Mouse (Mus musculus) hindbrain, embryonic 15.5 days (tissue): ENCODE measurements around the gene Actrt3. TPM values are rescaled to one million over a fixed set of nuclear protein-coding genes. Genes with fewer than 3 reads are reported as not detected.

Experiments used
- ATAC-seq: fragments of 200-750 bp; cut with Nextera tagmentation; 2 replicates; pipeline ENCODE4 v1.8.0; 2017; ENCODE audit warnings: low read depth, moderate number of reproducible peaks, moderate TSS enrichment; ENCODE audit not compliant: low FRiP score
- H3K27ac ChIP-seq: fragments of 300-500 bp; sonication (generic); replicated peaks from 2 replicates; pipeline ENCODE4 v1.5.1; 2015; ENCODE audit warnings: mild to moderate bottlenecking, inconsistent platforms
- H3K27me3 ChIP-seq: fragments of 300-500 bp; sonication (generic); 2 replicates; pipeline ENCODE4 v1.6.1; 2015; ENCODE audit warnings: control low read depth, inconsistent platforms
- H3K36me3 ChIP-seq: fragments of 300-500 bp; sonication (generic); 2 replicates; pipeline ENCODE4 v1.6.1; 2015; ENCODE audit warnings: control low read depth, inconsistent platforms
- H3K4me1 ChIP-seq: fragments of 300-500 bp; sonication (generic); replicated peaks from 2 replicates; pipeline ENCODE4 v1.6.1; 2015; ENCODE audit warnings: control low read depth, inconsistent platforms
- H3K4me2 ChIP-seq: fragments of 300-500 bp; sonication (generic); 2 replicates; pipeline ENCODE4 v1.6.1; 2015; ENCODE audit warnings: moderate library complexity, mild to moderate bottlenecking, inconsistent platforms
- H3K4me3 ChIP-seq: fragments of 300-500 bp; sonication (generic); 2 replicates; pipeline ENCODE4 v1.5.1; 2015; ENCODE audit warnings: mild to moderate bottlenecking, inconsistent platforms
- H3K9ac ChIP-seq: fragments of 300-500 bp; sonication (generic); 2 replicates; pipeline ENCODE4 v1.6.1; 2015; ENCODE audit warnings: inconsistent platforms
- H3K9me3 ChIP-seq: fragments of 300-500 bp; sonication (generic); 2 replicates; pipeline ENCODE4 v1.6.1; 2016; ENCODE audit warnings: control low read depth, inconsistent platforms
- WGBS: fragments of 180-500 bp; shearing (Covaris S2); methylation state at CpG from one replicate; pipeline ENCODE4 v1.1.7; 2015; 5-methylcytosine and 5-hydroxymethylcytosine counted together
- polyA plus RNA-seq: library from polyadenylated mRNA; unstranded; fragments of >200 nt; fragmentation: Nextera tagmentation; extraction: Ambion mirVana; gene quantifications from 2 replicates; pipeline ENCODE4 v1.2.1, GENCODE M21; 2015

The Actrt3 gene
- polyA plus RNA-seq: 0.56 and 0.75 TPM in 2 replicates

- H3K36me3 ChIP-seq: peaks cover 5% of the 10 kb centered on the region; the same call in 1 of the 2 replicates
- peak within 1 kb of the TSS; percentile 51 for H3K9ac ChIP-seq
- ATAC-seq: no peak
- H3K9me3 ChIP-seq: no peaks in the 10 kb centered on the region
- peak within 1 kb of the TSS; percentile 71 for H3K4me2 ChIP-seq
- 1% methylated on average over 32 of the region's 32 CpGs for WGBS
- H3K27me3 ChIP-seq: no peaks in the 10 kb centered on the region
- H3K4me1 ChIP-seq: peaks cover 38% of the 10 kb centered on the region
- peak within 1 kb of the TSS; percentile 66 for H3K27ac ChIP-seq
- H3K4me3 ChIP-seq: peak within 1 kb of the TSS; percentile 84
Observed at GRCm38 (mm10) chr3:30599711-30600545, at the start of gene Actrt3. Gene Actrt3 (minus strand): TSS chr3:30599939.

- Histone ChIP-seq H3K9me3 (no peaks in the 10 kb centered on the region), H3K4me3 (no peak overlapping the region), H3K4me2 (no peak overlapping the region), H3K27me3 (peaks cover 23% of the 10 kb centered on the region), H3K9ac (no peak overlapping the region), H3K4me1 (peaks cover 20% of the 10 kb centered on the region), H3K36me3 (no peaks in the 10 kb centered on the region), H3K27ac (no peak overlapping the region)
- WGBS: 91% methylated on average over 2 of the region's 2 CpGs
- no peak for ATAC-seq
Observed at GRCm38 (mm10) chr3:30648466-30648865, 48.7 kb upstream of the Actrt3 start.

GRCm38 (mm10) chr3:30647440-30648090 is 47.8 kb upstream of the Actrt3 start, which contains the start of gene Lrrc34:
Gene Lrrc34 (minus strand): TSS chr3:30647869.
- Histone ChIP-seq H3K4me1 (peaks cover 20% of the 10 kb centered on the region), H3K27me3 (peaks cover 23% of the 10 kb centered on the region), H3K4me2 (peak within 1 kb of the TSS; percentile 63), H3K9me3 (no peaks in the 10 kb centered on the region), H3K27ac (no peak within 1 kb of the TSS), H3K9ac (peak within 1 kb of the TSS; percentile 46), H3K4me3 (peak within 1 kb of the TSS; percentile 36), H3K36me3 (no peaks in the 10 kb centered on the region)
- WGBS: 2% methylated on average over 25 of the region's 25 CpGs
- peak; percentile 84 for ATAC-seq

- WGBS: 52% methylated on average over 8 of the region's 8 CpGs
- H3K9me3 ChIP-seq: no peaks in the 10 kb centered on the region
- peaks cover 20% of the 10 kb centered on the region for H3K4me1 ChIP-seq
- H3K9ac ChIP-seq: no peak overlapping the region
- H3K27ac ChIP-seq: no peak overlapping the region
- no peaks in the 10 kb centered on the region for H3K36me3 ChIP-seq
- no peak overlapping the region for H3K4me3 ChIP-seq
- H3K4me2 ChIP-seq: no peak overlapping the region
- peaks cover 20% of the 10 kb centered on the region for H3K27me3 ChIP-seq
- no peak for ATAC-seq
Observed at GRCm38 (mm10) chr3:30646761-30647160, 47.0 kb upstream of the Actrt3 start.

- Histone ChIP-seq H3K4me1 (peaks cover 5% of the 10 kb centered on the region), H3K36me3 (no peaks in the 10 kb centered on the region), H3K4me2 (no peak within 1 kb of the TSS), H3K9me3 (no peaks in the 10 kb centered on the region), H3K9ac (no peak within 1 kb of the TSS), H3K27ac (no peak within 1 kb of the TSS), H3K27me3 (peaks cover 13% of the 10 kb centered on the region), H3K4me3 (no peak within 1 kb of the TSS)
- no peak for ATAC-seq
- 62% methylated on average over 2 of the region's 2 CpGs for WGBS
Observed at GRCm38 (mm10) chr3:30644207-30644606, 44.5 kb upstream of the Actrt3 start, which contains the start of gene Lrriq4. Gene Lrriq4 (plus strand): TSS chr3:30644507.

GRCm38 (mm10) chr3:30635629-30636028 is 35.9 kb upstream of the Actrt3 start:
- H3K4me1 ChIP-seq: no peaks in the 10 kb centered on the region
- no peaks in the 10 kb centered on the region for H3K27me3 ChIP-seq
- ATAC-seq: no peak
- no peak overlapping the region for H3K27ac ChIP-seq
- no peak overlapping the region for H3K4me3 ChIP-seq
- H3K4me2 ChIP-seq: no peak overlapping the region
- no peak overlapping the region for H3K9ac ChIP-seq
- 86% methylated on average over 4 of the region's 4 CpGs for WGBS
- no peaks in the 10 kb centered on the region for H3K36me3 ChIP-seq
- H3K9me3 ChIP-seq: no peaks in the 10 kb centered on the region

GRCm38 (mm10) chr3:30633681-30634080 is 33.9 kb upstream of the Actrt3 start:
- Histone ChIP-seq H3K4me3 (no peak overlapping the region), H3K27me3 (no peaks in the 10 kb centered on the region), H3K36me3 (no peaks in the 10 kb centered on the region), H3K9ac (no peak overlapping the region), H3K4me2 (no peak overlapping the region), H3K9me3 (no peaks in the 10 kb centered on the region), H3K4me1 (no peaks in the 10 kb centered on the region), H3K27ac (no peak overlapping the region)
- ATAC-seq: no peak
- 55% methylated on average over 3 of the region's 3 CpGs for WGBS

- 91% methylated on average over 8 of the region's 8 CpGs for WGBS
- Histone ChIP-seq H3K4me2 (no peak overlapping the region), H3K4me1 (no peaks in the 10 kb centered on the region), H3K9me3 (no peaks in the 10 kb centered on the region), H3K27ac (no peak overlapping the region), H3K36me3 (peaks cover 42% of the 10 kb centered on the region), H3K4me3 (no peak overlapping the region), H3K9ac (no peak overlapping the region), H3K27me3 (no peaks in the 10 kb centered on the region)
- ATAC-seq: no peak
Observed at GRCm38 (mm10) chr3:30620132-30620531, 20.4 kb upstream of the Actrt3 start.

GRCm38 (mm10) chr3:30610930-30611329 is 11.2 kb upstream of the Actrt3 start:
- Histone ChIP-seq H3K4me2 (no peak overlapping the region), H3K27ac (no peak overlapping the region), H3K4me1 (peaks cover 9% of the 10 kb centered on the region; the same call in 1 of the 2 replicates), H3K4me3 (no peak overlapping the region), H3K27me3 (no peaks in the 10 kb centered on the region), H3K36me3 (peaks cover 74% of the 10 kb centered on the region), H3K9me3 (no peaks in the 10 kb centered on the region), H3K9ac (no peak overlapping the region)
- 96% methylated on average over 4 of the region's 4 CpGs for WGBS
- ATAC-seq: no peak

- no peak for ATAC-seq
- H3K27me3 ChIP-seq: no peaks in the 10 kb centered on the region
- H3K9ac ChIP-seq: no peak overlapping the region
- no peaks in the 10 kb centered on the region for H3K9me3 ChIP-seq
- H3K36me3 ChIP-seq: peaks cover 66% of the 10 kb centered on the region
- H3K4me1 ChIP-seq: peaks cover 20% of the 10 kb centered on the region
- no peak overlapping the region for H3K27ac ChIP-seq
- WGBS: 95% methylated on average over 3 of the region's 3 CpGs
- H3K4me3 ChIP-seq: no peak overlapping the region
- H3K4me2 ChIP-seq: no peak overlapping the region
Observed at GRCm38 (mm10) chr3:30608999-30609398, 9.3 kb upstream of the Actrt3 start.

- peak overlapping the region; percentile 71 for H3K4me2 ChIP-seq
- H3K4me1 ChIP-seq: peaks cover 42% of the 10 kb centered on the region
- ATAC-seq: no peak
- peaks cover 24% of the 10 kb centered on the region for H3K36me3 ChIP-seq
- no peaks in the 10 kb centered on the region for H3K27me3 ChIP-seq
- 39% methylated on average over 10 of the region's 10 CpGs for WGBS
- no peaks in the 10 kb centered on the region for H3K9me3 ChIP-seq
- H3K4me3 ChIP-seq: peak overlapping the region; percentile 84
- H3K9ac ChIP-seq: peak overlapping the region; percentile 77
- H3K27ac ChIP-seq: 0 out of 2 replicates have a peak overlapping the region, but pooled peaks have one; percentile 99
Observed at GRCm38 (mm10) chr3:30603256-30603655, 3.5 kb upstream of the Actrt3 start.

GRCm38 (mm10) chr3:30602740-30603098 is 3.0 kb upstream of the Actrt3 start:
- H3K4me2 ChIP-seq: peak overlapping the region; percentile 71
- peak overlapping the region; percentile 84 for H3K4me3 ChIP-seq
- no peak; the same call in none of the 2 replicates for ATAC-seq
- WGBS: under 1% methylated on average over 27 of the region's 27 CpGs
- H3K27me3 ChIP-seq: no peaks in the 10 kb centered on the region
- H3K36me3 ChIP-seq: peaks cover 19% of the 10 kb centered on the region
- peaks cover 40% of the 10 kb centered on the region for H3K4me1 ChIP-seq
- peak overlapping the region; percentile 99 for H3K27ac ChIP-seq
- H3K9me3 ChIP-seq: no peaks in the 10 kb centered on the region
- H3K9ac ChIP-seq: peak overlapping the region; percentile 77
